Mouse (Mus musculus) hindbrain, embryonic 11.5 days (tissue): Measurements from ENCODE around the gene Plcxd1. TPM values are rescaled to one million over a fixed set of nuclear protein-coding genes. Genes with fewer than 3 reads are reported as not detected.
"Not testable (repeated sequence)": the region's sequence is repeated elsewhere in the genome, so short reads cannot be mapped to it uniquely, and the experiment has no call there.

Source experiments
- ATAC-seq: fragments of 200-750 bp; cut with Nextera tagmentation; 2 replicates; pipeline ENCODE4 v1.8.0; 2017; ENCODE audit warnings: mild to moderate bottlenecking, moderate TSS enrichment, moderate library complexity; ENCODE audit not compliant: low FRiP score
- DNase-seq: peaks from one replicate; pipeline ENCODE4 v3.0.0-alpha.2; 2015; ENCODE audit warnings: low spot score
- H3K27ac ChIP-seq: fragments of 300-500 bp; sonication (generic); 2 replicates; pipeline ENCODE4 v1.5.1; 2014; ENCODE audit warnings: mild to moderate bottlenecking, low read depth, low read length
- H3K27me3 ChIP-seq: fragments of 300-500 bp; sonication (generic); 2 replicates; pipeline ENCODE4 v1.6.1; 2014; ENCODE audit warnings: mild to moderate bottlenecking, low read length, moderate library complexity, mixed read lengths; ENCODE audit not compliant: control insufficient read depth, insufficient read depth
- H3K36me3 ChIP-seq: fragments of 300-500 bp; sonication (generic); 2 replicates; pipeline ENCODE4 v1.6.1; 2014; ENCODE audit warnings: mild to moderate bottlenecking, low read length, moderate library complexity, mixed read lengths; ENCODE audit not compliant: control insufficient read depth, insufficient read depth
- H3K4me1 ChIP-seq: fragments of 300-500 bp; sonication (generic); replicated peaks from 2 replicates; pipeline ENCODE4 v1.6.1; 2014; ENCODE audit warnings: low read length, mixed read lengths; ENCODE audit not compliant: control insufficient read depth, insufficient read depth
- H3K4me2 ChIP-seq: fragments of 300-500 bp; sonication (generic); replicated peaks from 2 replicates; pipeline ENCODE4 v1.6.1; 2014; ENCODE audit warnings: mild to moderate bottlenecking, low read depth, low read length
- H3K4me3 ChIP-seq: fragments of 300-500 bp; sonication (generic); 2 replicates; pipeline ENCODE4 v1.5.1; 2014; ENCODE audit warnings: low read depth, low read length
- H3K9ac ChIP-seq: fragments of 300-500 bp; sonication (generic); 2 replicates; pipeline ENCODE4 v1.6.1; 2014; ENCODE audit warnings: low read depth, low read length
- H3K9me3 ChIP-seq: fragments of 300-500 bp; sonication (generic); 2 replicates; pipeline ENCODE4 v1.6.1; 2016; ENCODE audit warnings: low read length; ENCODE audit not compliant: control insufficient read depth
- WGBS: fragments of 180-500 bp; shearing (Covaris S2); extraction: QIAGEN DNeasy Blood & Tissue Kit; methylation state at CpG from one replicate; pipeline ENCODE4 v1.1.7; 2014; 5-methylcytosine and 5-hydroxymethylcytosine counted together
- polyA plus RNA-seq: library from polyadenylated mRNA; unstranded; fragments of >200 nt; fragmentation: Nextera tagmentation; extraction: Ambion mirVana; gene quantifications from 2 replicates; pipeline ENCODE4 v1.2.1, GENCODE M21; 2014

Gene Plcxd1
- polyA plus RNA-seq, 1 experiment from 2014 or later = 0.76 TPM

DNA sequence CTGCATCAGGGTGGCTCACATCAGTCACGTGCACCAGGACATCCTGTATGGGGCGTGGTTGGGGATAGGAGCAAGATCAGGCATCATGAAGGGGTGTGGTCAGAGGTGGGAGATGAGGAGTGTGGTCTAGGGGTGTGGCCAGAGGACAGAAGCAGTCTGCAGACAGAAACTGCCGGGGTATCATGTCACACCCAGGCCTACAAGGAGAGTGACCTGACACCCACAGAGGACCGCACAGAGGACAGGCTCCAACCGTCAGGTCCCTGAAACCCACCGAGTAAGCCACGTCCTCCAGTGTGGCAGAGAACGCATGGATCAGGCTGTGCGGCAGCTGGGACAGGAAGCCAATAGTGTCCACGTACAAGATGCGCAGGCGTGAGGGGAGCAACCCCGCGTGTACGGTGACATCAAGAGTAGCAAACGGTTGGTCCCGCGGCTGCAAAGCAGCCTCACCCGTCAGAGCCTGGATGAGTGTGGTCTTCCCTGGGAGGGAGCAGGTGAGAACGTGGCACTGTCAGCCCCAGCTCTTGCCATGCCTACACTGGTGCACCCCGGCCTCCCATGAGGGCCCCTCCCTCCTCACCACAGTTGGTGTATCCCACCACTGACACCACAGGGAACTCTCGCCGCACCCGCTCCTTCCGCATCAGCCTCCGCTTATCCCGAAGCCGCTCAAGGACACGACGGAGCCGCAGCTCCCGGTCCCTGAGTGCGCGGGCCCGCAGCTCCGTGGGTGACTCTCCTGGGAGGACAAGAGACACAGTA lies 5.0 kb downstream of the Plcxd1 start:
- Histone ChIP-seq H3K9me3 (no peaks in the 10 kb centered on the region), H3K4me3 (no peak overlapping the region), H3K27ac (no peak overlapping the region), H3K9ac (no peak overlapping the region), H3K27me3 (peaks cover 5% of the 10 kb centered on the region; the same call in 1 of the 2 replicates), H3K36me3 (peaks cover 28% of the 10 kb centered on the region), H3K4me1 (peaks cover 8% of the 10 kb centered on the region; the same call in 1 of the 2 replicates), H3K4me2 (no peak overlapping the region)
- ATAC-seq (no peak), DNase-seq (no peak)
- 96% methylated on average over 36 of the region's 36 CpGs for WGBS

DNA sequence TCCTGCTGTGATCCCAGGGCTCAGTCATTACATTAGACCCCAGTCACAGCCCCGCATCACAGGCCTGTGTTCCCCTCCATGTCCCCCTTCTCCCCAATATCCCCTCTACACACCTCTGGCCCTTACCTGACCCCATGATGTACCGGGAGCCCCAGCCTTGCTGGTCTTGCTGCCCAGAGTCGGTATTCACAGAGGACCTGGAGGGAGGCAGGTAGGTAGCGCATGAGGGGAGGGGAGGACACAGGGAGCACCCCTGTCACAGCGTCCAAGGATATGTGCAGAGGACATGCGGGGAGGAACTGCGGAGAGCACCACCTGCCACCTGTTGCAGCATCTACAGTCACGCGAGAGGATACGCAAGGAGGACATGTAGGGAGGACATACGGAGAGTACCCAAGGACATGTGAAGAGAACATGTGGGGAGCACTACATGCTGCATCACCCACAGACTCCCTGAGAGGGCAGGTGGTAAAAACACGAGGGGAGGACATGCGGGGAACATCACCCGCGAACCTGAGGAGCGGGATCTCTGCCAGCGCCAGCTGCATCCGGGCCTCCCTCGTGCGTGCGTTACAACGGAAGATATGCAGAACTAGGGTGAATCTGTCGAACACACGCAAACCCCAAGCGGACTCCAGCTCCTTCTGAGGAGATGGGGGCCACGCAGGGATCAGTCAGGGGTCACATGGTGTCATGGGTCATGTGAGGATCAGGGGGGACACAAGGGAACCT lies 6.5 kb downstream of the Plcxd1 start:
- Histone ChIP-seq H3K4me2 (peak overlapping the region; percentile 84), H3K9ac (no peak overlapping the region), H3K27me3 (peaks cover under 1% of the 10 kb centered on the region; the same call in 1 of the 2 replicates), H3K36me3 (peaks cover 28% of the 10 kb centered on the region), H3K4me3 (peak overlapping the region; percentile 82), H3K4me1 (peaks cover 6% of the 10 kb centered on the region; the same call in 1 of the 2 replicates), H3K27ac (no peak overlapping the region), H3K9me3 (no peaks in the 10 kb centered on the region)
- DNase-seq (no peak), ATAC-seq (no peak)
- 93% methylated on average over 26 of the region's 26 CpGs for WGBS

DNA sequence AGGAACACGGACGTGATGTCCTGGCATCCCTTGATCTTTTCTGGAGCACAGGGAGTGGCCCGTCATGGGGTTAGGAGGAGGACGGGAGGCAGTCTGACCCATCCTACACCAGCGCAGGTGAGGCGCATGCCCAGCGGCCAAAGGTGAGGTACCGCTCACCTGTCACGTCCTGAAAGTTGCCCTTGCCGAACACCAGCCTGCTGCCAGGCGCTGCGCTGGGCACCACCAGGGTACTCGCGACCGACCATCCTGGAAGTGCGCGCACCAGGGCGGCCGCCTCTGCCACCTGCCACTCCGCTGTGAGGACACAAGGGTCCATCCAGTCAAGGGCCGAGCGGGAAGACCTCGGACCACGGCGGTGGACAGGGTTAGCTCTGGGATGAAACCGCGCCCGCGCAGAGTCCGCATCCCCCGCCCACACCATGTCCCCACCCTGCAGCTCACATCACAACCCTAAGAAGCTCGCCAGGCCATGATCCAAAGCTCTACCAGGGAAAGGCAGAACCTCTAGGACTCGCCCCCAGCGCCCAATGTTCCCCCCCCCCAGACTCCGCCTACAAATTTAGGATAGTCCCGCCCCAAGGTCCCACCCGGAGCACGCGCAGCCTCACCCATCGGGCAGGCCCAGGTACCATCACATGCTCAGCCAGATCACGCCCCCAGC lies 7.3 kb downstream of the Plcxd1 start:
- peak overlapping the region; percentile 82 for H3K4me3 ChIP-seq
- peaks cover 28% of the 10 kb centered on the region for H3K36me3 ChIP-seq
- no peaks in the 10 kb centered on the region for H3K9me3 ChIP-seq
- H3K9ac ChIP-seq = peak overlapping the region; percentile 71
- H3K4me1 ChIP-seq = 0 out of 2 replicates have a peak, but pooled peaks cover 2% of the 10 kb centered on the region
- peak overlapping the region; percentile 84 for H3K4me2 ChIP-seq
- peak; percentile 34 for ATAC-seq
- H3K27ac ChIP-seq = peak overlapping the region; percentile 93
- DNase-seq = no peak
- WGBS = 17% methylated on average over 39 of the region's 41 CpGs
- H3K27me3 ChIP-seq = no peaks in the 10 kb centered on the region

DNA sequence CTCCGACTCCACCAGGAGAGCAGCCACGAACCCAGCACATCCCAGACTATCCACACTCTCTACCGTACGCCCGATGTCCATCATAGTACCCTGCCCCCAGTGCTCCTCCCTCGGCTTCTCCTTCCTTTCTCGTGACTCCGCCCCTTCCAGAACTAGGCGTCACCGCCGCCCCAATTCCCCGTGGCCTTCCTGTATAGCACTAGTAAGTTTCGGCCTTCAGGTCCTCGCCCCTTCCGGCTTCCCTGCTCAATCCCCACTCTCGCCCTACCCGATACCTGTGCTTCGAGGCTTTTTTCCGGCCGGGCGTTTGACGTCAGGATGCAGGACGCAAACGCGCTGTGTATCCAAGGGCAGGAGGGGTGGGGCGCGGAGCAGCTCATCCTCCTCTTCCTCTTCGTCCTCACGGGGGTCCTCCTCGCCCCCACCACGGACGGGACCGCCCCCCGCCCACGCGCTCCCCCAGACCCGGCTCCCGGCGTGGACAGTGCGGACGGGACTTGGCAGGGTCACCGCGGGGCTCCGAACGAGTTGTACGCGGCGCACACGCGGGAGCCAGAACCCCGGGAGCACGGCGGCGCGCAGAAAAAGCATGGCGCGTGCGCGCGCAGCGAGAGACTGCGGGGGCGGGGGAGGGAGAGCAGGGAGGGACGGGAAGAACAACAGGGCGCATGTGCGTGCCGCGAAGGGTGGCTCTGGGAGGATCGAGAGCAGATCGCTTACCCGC lies 8.0 kb downstream of the Plcxd1 start, which contains the start of gene Gtpbp6:
Gene Gtpbp6, minus strand, starts transcription at position 617 of the 724 bp plus-strand sequence.
- Histone ChIP-seq H3K9me3 (no peaks in the 10 kb centered on the region), H3K27me3 (no peaks in the 10 kb centered on the region), H3K36me3 (peaks cover 29% of the 10 kb centered on the region), H3K4me2 (peak within 1 kb of the TSS; percentile 84), H3K4me1 (0 out of 2 replicates have a peak, but pooled peaks cover 2% of the 10 kb centered on the region), H3K27ac (peak within 1 kb of the TSS; percentile 93), H3K9ac (peak within 1 kb of the TSS; percentile 71), H3K4me3 (peak within 1 kb of the TSS; percentile 82)
- ATAC-seq = peak; percentile 86
- DNase-seq = peak; percentile 96
- WGBS = under 1% methylated on average over 66 of the region's 71 CpGs

DNA sequence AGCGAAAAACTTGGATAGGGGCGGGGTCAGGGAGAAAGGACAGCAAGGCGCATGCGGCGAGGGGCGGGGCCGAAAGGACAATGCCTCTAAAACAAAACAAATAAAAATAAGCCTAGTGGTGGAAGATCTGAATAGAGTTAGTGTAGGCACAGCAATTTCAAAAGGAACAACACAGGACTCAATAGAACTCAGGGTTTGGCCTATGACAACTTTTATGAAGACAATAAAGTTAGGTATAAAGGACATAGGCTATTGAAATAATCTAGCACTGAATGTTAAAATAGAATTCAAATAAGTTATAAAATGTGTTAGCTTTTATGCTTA lies 8.5 kb downstream of the Plcxd1 start:
- peaks cover 27% of the 10 kb centered on the region for H3K36me3 ChIP-seq
- no peak overlapping the region for H3K9ac ChIP-seq
- no peak for ATAC-seq
- 0 out of 2 replicates have a peak, but pooled peaks cover 2% of the 10 kb centered on the region for H3K4me1 ChIP-seq
- H3K4me2 ChIP-seq = peak overlapping the region; percentile 84; the same call in 1 of the 2 replicates
- peak overlapping the region; percentile 93; the same call in 1 of the 2 replicates for H3K27ac ChIP-seq
- peak overlapping the region; percentile 82 for H3K4me3 ChIP-seq
- H3K27me3 ChIP-seq = no peaks in the 10 kb centered on the region
- no peak for DNase-seq
- WGBS = 0% methylated on average over 7 of the region's 7 CpGs
- no peaks in the 10 kb centered on the region for H3K9me3 ChIP-seq

DNA sequence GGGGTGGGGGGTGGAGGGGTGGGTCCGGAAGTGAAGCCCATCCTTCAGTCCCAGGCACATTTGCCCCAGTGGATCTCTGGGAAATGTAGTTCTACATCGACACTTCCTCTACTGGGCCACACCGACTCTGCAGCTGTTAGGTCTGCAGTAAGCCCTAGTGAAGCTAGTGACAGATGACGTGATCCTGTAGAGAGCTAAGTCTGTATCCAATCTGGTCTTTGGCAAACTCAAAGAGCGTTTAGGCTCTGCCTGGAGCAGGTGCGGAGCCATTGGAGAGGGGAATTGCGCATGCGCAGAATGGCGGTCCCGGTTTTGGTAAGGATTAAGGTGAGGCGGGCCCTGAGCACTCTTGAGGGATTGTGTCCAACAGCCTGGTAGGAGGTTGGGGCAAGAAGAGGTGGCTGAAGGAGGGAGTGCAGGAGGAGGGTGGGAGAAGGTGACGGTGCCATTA lies 10.2 kb downstream of the Plcxd1 start, which contains the start of gene Zfp605:
Gene Zfp605, plus strand, starts transcription at position 102 of the 451 bp plus-strand sequence.
- peak within 1 kb of the TSS; percentile 53 for H3K4me3 ChIP-seq
- 0 out of 2 replicates have a peak, but pooled peaks cover 2% of the 10 kb centered on the region for H3K4me1 ChIP-seq
- DNase-seq (peak; percentile 91), ATAC-seq (peak; percentile 61)
- no peaks in the 10 kb centered on the region for H3K27me3 ChIP-seq
- H3K9me3 ChIP-seq = no peaks in the 10 kb centered on the region
- H3K4me2 ChIP-seq = peak within 1 kb of the TSS; percentile 66
- H3K9ac ChIP-seq = peak within 1 kb of the TSS; percentile 73
- H3K27ac ChIP-seq = peak within 1 kb of the TSS; percentile 77
- WGBS = under 1% methylated on average over 12 of the region's 12 CpGs
- H3K36me3 ChIP-seq = peaks cover 10% of the 10 kb centered on the region

DNA sequence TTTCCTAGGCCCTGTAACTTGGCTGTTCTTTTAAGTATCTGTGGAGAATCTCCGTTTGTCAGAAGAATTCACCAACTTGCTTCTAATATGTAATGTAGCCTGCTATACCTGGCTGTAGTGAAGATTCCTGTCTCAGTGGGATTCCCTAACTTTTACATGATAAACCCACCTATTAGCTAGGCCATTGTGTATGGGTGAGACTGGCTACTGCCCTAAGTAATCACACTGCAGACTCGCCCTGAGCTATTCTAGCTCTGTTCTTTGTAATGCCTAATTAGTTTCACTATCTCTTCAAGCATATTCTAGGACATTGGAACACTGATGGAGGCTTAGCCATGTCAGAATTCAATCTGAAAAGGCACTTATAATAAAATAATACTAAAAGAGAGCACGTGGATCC lies 22.6 kb downstream of the Plcxd1 start:
- not testable (repeated sequence) for DNase-seq, H3K4me1 ChIP-seq, H3K27ac ChIP-seq, ATAC-seq, H3K4me2 ChIP-seq, H3K27me3 ChIP-seq, H3K9ac ChIP-seq, H3K9me3 ChIP-seq, H3K36me3 ChIP-seq, H3K4me3 ChIP-seq
- 89% methylated on average over 3 of the region's 3 CpGs for WGBS
